Mouse (Mus musculus) forebrain, postnatal 0 days (tissue): ENCODE data around the gene Gm26620. TPM values are rescaled to one million over a fixed set of nuclear protein-coding genes. Genes with fewer than 3 reads are reported as not detected.

Source experiments
- ATAC-seq: fragments of 200-750 bp; cut with Nextera tagmentation; 2 replicates; pipeline ENCODE4 v1.8.0; 2017; ENCODE audit warnings: mild to moderate bottlenecking, moderate library complexity
- DNase-seq: peaks from one replicate; pipeline ENCODE4 v3.0.0-alpha.2; 2015
- H3K27ac ChIP-seq: fragments of 300-500 bp; sonication (generic); 2 replicates; pipeline ENCODE4 v1.5.1; 2014; ENCODE audit warnings: low read depth, mild to moderate bottlenecking, antibody characterized with exemption, low read length, moderate library complexity, mixed read lengths
- H3K27me3 ChIP-seq: fragments of 300-500 bp; sonication (generic); 2 replicates; pipeline ENCODE4 v1.6.1; 2014; ENCODE audit warnings: mild to moderate bottlenecking, low read length, mixed read lengths; ENCODE audit not compliant: insufficient read depth
- H3K36me3 ChIP-seq: fragments of 300-500 bp; sonication (generic); 2 replicates; pipeline ENCODE4 v1.6.1; 2014; ENCODE audit warnings: mild to moderate bottlenecking, moderate library complexity; ENCODE audit not compliant: insufficient read depth
- H3K4me1 ChIP-seq: fragments of 300-500 bp; sonication (generic); 2 replicates; pipeline ENCODE4 v1.6.1; 2014; ENCODE audit warnings: antibody characterized with exemption; ENCODE audit not compliant: insufficient read depth
- H3K4me2 ChIP-seq: fragments of 300-500 bp; sonication (generic); 2 replicates; pipeline ENCODE4 v1.6.1; 2014; ENCODE audit warnings: low read depth, mild to moderate bottlenecking, moderate library complexity
- H3K4me3 ChIP-seq: fragments of 300-500 bp; sonication (generic); 2 replicates; pipeline ENCODE4 v1.5.1; 2014; ENCODE audit warnings: low read depth, low read length, mixed read lengths
- H3K9ac ChIP-seq: fragments of 300-500 bp; sonication (generic); 2 replicates; pipeline ENCODE4 v1.6.1; 2014; ENCODE audit warnings: mild to moderate bottlenecking
- H3K9me3 ChIP-seq: fragments of 300-500 bp; sonication (generic); 2 replicates; pipeline ENCODE4 v1.6.1; 2016; ENCODE audit warnings: low read length
- CTCF ChIP-seq: sonication (generic); IDR thresholded peaks from 2 replicates; pipeline ENCODE4 v1.5.1; 2016; ENCODE audit warnings: antibody characterized with exemption, control low read depth, low read depth
- WGBS: fragments of 180-500 bp; shearing (Covaris S2); extraction: QIAGEN DNeasy Blood & Tissue Kit; methylation state at CpG from one replicate; pipeline ENCODE4 v1.1.7; 2014; 5-methylcytosine and 5-hydroxymethylcytosine counted together
- polyA plus RNA-seq: library from polyadenylated mRNA; unstranded; fragments of >200 nt; fragmentation: Nextera tagmentation; extraction: Ambion mirVana; gene quantifications from 2 replicates; pipeline ENCODE4 v1.2.1, GENCODE M21; 2015
- total RNA-seq: library from RNA; depleted of rRNA; stranded (reverse); fragments of >200 nt; gene quantifications from 2 replicates; pipeline ENCODE4 v1.2.3, GENCODE M21; 2014; rRNA removed

Gm26620 gene
- total and polyA plus RNA-seq, 2 experiments from 2014 or later, result 0.48 to 2.4 TPM

DNA sequence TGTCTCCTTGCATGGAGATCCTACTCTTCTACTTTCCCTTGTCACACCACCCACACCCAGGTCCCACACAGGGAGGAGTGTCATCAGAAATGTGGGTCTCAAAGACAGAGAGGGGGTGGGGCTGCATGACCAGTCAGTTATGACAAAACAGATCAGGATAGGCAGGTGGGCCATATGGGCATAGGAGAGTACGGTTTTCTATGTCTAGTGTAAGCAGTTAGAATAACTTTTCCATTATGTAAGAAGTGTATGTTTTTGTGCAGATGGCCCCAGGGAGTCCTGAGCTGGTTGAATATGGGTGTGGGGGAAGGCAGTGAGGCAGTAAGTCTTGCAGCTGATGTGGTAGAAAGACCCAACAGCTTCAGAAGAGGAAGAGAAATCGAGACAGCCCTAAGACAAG, 43.6 kb downstream of the Gm26620 start:
- Histone ChIP-seq H3K4me1 (no peaks in the 10 kb centered on the region), H3K27ac (no peak overlapping the region), H3K4me3 (no peak overlapping the region), H3K27me3 (no peaks in the 10 kb centered on the region), H3K9me3 (no peaks in the 10 kb centered on the region), H3K4me2 (no peak overlapping the region), H3K9ac (no peak overlapping the region), H3K36me3 (no peaks in the 10 kb centered on the region)
- ATAC-seq, result no peak
- no peak for TF ChIP-seq CTCF
- DNase-seq, result no peak
- WGBS, result 82% methylated on average over 2 of the region's 2 CpGs

DNA sequence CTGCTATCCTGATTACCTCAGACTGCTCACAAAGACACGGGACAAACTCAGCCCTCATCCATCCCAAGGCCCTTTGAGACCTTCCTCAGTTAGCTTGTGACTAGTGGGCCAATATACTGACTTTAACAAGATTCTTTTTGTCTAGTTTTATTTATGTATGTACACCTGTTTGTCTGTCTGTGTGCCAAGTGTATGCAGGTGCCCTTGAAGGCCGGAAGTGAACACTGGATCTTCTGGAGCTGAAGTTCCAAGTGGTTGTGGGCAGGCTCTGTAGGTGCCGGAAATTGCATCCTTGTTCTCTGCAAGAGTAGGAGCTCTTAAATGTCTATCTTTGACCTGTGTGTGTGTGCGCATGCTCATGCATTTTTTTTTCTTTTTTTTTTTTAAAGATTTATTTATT, 44.4 kb downstream of the Gm26620 start:
- 86% methylated on average over 4 of the region's 4 CpGs for WGBS
- no peak for ATAC-seq
- no peaks in the 10 kb centered on the region for H3K4me1 ChIP-seq
- no peak overlapping the region for H3K4me2 ChIP-seq
- no peak overlapping the region for H3K27ac ChIP-seq
- no peaks in the 10 kb centered on the region for H3K9me3 ChIP-seq
- TF ChIP-seq CTCF, result no peak
- H3K9ac ChIP-seq, result no peak overlapping the region
- DNase-seq, result no peak
- H3K27me3 ChIP-seq, result no peaks in the 10 kb centered on the region
- H3K4me3 ChIP-seq, result no peak overlapping the region
- H3K36me3 ChIP-seq, result no peaks in the 10 kb centered on the region

DNA sequence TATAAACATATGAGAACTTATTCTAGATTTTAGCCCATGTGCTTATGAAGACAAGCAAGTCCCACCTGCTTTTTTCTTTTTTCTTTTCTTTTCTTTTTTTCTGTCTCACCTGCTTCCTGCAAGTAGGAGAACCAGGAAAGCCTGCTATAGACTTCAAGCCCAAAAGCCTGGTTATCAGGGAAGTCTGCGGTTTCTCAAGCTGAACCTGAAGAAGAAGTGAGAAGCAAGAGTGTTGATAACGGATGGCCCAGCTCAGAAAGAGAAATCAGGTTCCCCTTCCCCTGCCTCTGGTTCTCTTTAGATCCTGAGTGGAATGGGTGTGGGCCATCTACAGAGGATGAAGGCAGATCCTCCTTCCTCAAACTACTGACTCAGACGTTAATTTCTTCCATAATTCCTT, 47.2 kb downstream of the Gm26620 start:
- no peak overlapping the region for H3K9ac ChIP-seq
- H3K4me1 ChIP-seq, result no peaks in the 10 kb centered on the region
- H3K27ac ChIP-seq, result no peak overlapping the region
- ATAC-seq (no peak), DNase-seq (no peak)
- no peaks in the 10 kb centered on the region for H3K9me3 ChIP-seq
- H3K4me2 ChIP-seq, result no peak overlapping the region
- no peaks in the 10 kb centered on the region for H3K27me3 ChIP-seq
- WGBS, result 85% methylated on average over 3 of the region's 3 CpGs
- H3K36me3 ChIP-seq, result no peaks in the 10 kb centered on the region
- TF ChIP-seq CTCF, result no peak
- H3K4me3 ChIP-seq, result no peak overlapping the region

DNA sequence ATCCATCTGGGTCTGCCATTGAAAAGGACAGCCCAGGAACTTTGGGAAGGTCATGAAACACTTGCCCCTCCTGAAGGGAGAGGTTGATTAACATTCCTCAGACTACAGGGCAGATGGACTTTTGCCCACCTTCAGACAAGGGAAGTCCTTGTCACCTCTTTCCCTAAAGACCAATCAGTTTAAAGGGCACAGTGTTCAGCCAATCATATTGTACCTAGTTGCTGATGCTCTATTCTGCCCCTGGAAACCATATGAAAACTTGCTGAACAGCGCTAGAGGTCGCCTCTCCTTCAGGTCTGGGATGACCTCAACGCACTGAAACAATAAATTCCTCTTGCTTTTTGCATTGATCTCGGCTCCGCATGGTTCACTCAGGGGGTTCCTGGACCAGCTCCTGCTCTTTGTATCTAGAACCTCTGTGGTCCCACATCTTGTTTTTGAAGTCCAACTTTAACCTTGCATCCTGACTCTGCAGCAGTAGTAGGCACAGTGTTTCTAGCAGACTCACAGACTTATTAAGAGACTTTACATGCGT, 48.6 kb downstream of the Gm26620 start:
- 71% methylated on average over 6 of the region's 6 CpGs for WGBS
- no peaks in the 10 kb centered on the region for H3K4me1 ChIP-seq
- no peak overlapping the region for H3K27ac ChIP-seq
- ATAC-seq (no peak), DNase-seq (no peak)
- H3K36me3 ChIP-seq, result no peaks in the 10 kb centered on the region
- no peaks in the 10 kb centered on the region for H3K27me3 ChIP-seq
- H3K9ac ChIP-seq, result no peak overlapping the region
- no peaks in the 10 kb centered on the region for H3K9me3 ChIP-seq
- H3K4me3 ChIP-seq, result no peak overlapping the region
- H3K4me2 ChIP-seq, result no peak overlapping the region
- TF ChIP-seq CTCF, result no peak

DNA sequence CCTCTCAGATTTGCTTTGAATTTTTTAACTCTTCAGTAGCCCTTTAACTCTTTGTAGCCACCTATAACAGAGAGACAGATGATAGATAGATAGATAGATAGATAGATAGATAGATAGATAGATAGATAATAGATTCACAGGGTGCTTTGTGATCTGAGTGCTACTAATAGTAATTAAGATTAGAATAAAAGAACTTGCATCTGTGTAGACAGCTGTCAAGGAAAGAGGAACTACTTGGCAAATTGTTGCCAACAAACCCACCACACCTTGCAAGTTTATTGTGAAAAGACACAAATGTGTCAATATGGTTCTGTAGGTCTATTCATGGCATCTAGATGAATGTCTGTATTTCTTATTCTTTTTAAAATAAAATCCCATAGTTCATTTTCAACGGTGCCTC, 49.1 kb downstream of the Gm26620 start:
- TF ChIP-seq CTCF, result no peak

DNA sequence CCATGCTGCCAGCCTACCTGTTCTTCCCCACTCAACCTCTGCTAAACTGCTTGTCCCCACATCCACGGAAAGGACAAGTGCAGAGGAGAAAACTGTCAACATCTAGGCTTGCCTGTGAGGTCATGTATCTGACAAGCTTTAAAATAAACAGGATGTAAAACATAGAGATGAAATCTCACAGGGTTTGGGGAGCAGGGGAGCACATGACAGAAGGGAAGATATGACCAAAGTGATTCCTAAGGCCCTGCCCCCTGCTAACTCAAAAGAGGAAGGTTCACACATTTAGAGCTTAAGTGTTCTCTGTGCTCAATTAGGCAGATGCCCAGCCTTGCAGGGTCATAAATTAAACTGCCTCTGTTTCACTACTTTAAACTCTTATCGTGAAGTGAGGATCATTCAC, 49.5 kb downstream of the Gm26620 start:
- TF ChIP-seq CTCF, result no peak
- no peak overlapping the region for H3K27ac ChIP-seq
- 88% methylated on average over 2 of the region's 2 CpGs for WGBS
- ATAC-seq (no peak), DNase-seq (no peak)
- no peak overlapping the region for H3K9ac ChIP-seq
- H3K9me3 ChIP-seq, result no peaks in the 10 kb centered on the region
- no peak overlapping the region for H3K4me3 ChIP-seq
- H3K4me2 ChIP-seq, result no peak overlapping the region
- no peaks in the 10 kb centered on the region for H3K4me1 ChIP-seq
- no peaks in the 10 kb centered on the region for H3K36me3 ChIP-seq
- H3K27me3 ChIP-seq, result no peaks in the 10 kb centered on the region

More for the DNA sequence above, 49.1 kb downstream of the Gm26620 start:
- Histone ChIP-seq H3K27me3 (no peaks in the 10 kb centered on the region), H3K27ac (no peak overlapping the region), H3K9me3 (no peaks in the 10 kb centered on the region), H3K4me1 (no peaks in the 10 kb centered on the region), H3K4me3 (no peak overlapping the region), H3K9ac (no peak overlapping the region), H3K36me3 (no peaks in the 10 kb centered on the region), H3K4me2 (no peak overlapping the region)
- DNase-seq, result no peak
- ATAC-seq, result no peak
- WGBS, result 94% methylated on average over 1 of the region's 1 CpGs

Other genes starting within 250 kb of the Gm26620 start
- gene Olfml2b, start 240.5 kb upstream of the Gm26620 start, total RNA-seq, result 11.6 and 13.1 TPM in 2 replicates
- gene Olfml2b, start 240.5 kb upstream of the Gm26620 start, polyA plus RNA-seq, result 6.5 and 7.9 TPM in 2 replicates
- 14.3 and 18.1 TPM in 2 replicates for gene Atf6, start 17.3 kb upstream of the Gm26620 start, total RNA-seq
- gene Atf6, start 17.3 kb upstream of the Gm26620 start, polyA plus RNA-seq, result 3.7 and 5.3 TPM in 2 replicates
- gene Dusp12, start 475 bp downstream of the Gm26620 start, total RNA-seq, result 41.0 and 44.2 TPM in 2 replicates
- gene Dusp12, start 475 bp downstream of the Gm26620 start, polyA plus RNA-seq, result 37.4 and 39.2 TPM in 2 replicates
- not detected in 2 replicates for gene Fcrlb, start 27.9 kb downstream of the Gm26620 start, total RNA-seq
- 0.40 and 1.1 TPM in 2 replicates for gene Fcrlb, start 27.9 kb downstream of the Gm26620 start, polyA plus RNA-seq
- gene Fcrla, start 42.5 kb downstream of the Gm26620 start, total RNA-seq, result not detected in 2 replicates
- gene Fcrla, start 42.5 kb downstream of the Gm26620 start, polyA plus RNA-seq, result 0.11 TPM in 1 of 2 replicates, not detected in the other
- gene Fcgr2b, start 91.5 kb downstream of the Gm26620 start, total RNA-seq, result 2.2 and 2.3 TPM in 2 replicates
- gene Fcgr2b, start 91.5 kb downstream of the Gm26620 start, polyA plus RNA-seq, result 3.8 and 3.9 TPM in 2 replicates
- 0.76 TPM in 1 of 2 replicates, not detected in the other for gene Fcgr4, start 133.9 kb downstream of the Gm26620 start, total RNA-seq
- 0.44 and 0.67 TPM in 2 replicates for gene Fcgr4, start 133.9 kb downstream of the Gm26620 start, polyA plus RNA-seq
- gene Fcgr3, start 179.9 kb downstream of the Gm26620 start, total RNA-seq, result 13.5 and 14.9 TPM in 2 replicates
- gene Fcgr3, start 179.9 kb downstream of the Gm26620 start, polyA plus RNA-seq, result 13.9 and 14.6 TPM in 2 replicates
- 1.7 and 2.4 TPM in 2 replicates for gene Cfap126, start 228.9 kb downstream of the Gm26620 start, total RNA-seq
- gene Cfap126, start 228.9 kb downstream of the Gm26620 start, polyA plus RNA-seq, result 11.7 and 13.7 TPM in 2 replicates